Mouse (Mus musculus) retina, embryonic 14.5 days (tissue): ENCODE data around the gene Acer3.
A peak's percentile ranks its signal among the peaks of the same experiment; 100 is the strongest.

Experiments used
- DNase-seq: peaks from one replicate; pipeline ENCODE4 v3.0.0-alpha.2; 2015; ENCODE audit warnings: low spot score

Gene Acer3

DNA sequence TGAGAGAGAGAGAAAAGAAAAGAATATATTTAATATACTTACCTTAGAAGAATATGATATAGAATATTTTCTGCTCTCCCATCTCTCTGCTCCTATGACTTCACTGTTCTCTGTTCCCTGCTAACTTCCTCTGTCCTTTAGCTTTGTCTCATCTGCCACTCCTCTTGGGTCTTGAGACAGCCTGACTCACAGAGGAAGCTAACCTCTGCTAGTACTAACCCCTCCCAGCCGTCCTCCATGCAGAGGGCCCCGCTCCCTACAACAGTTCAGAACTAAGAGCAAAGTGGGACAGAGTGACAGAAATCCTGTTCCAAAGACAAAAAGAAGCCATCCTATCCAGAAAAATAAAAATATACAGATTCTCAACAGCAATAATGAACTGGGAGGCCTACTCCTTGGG is at the start of gene Acer3:
Acer3 (minus strand) TSS at position 126 of the 400 bp plus-strand sequence.
- DNase-seq = no peak

DNA sequence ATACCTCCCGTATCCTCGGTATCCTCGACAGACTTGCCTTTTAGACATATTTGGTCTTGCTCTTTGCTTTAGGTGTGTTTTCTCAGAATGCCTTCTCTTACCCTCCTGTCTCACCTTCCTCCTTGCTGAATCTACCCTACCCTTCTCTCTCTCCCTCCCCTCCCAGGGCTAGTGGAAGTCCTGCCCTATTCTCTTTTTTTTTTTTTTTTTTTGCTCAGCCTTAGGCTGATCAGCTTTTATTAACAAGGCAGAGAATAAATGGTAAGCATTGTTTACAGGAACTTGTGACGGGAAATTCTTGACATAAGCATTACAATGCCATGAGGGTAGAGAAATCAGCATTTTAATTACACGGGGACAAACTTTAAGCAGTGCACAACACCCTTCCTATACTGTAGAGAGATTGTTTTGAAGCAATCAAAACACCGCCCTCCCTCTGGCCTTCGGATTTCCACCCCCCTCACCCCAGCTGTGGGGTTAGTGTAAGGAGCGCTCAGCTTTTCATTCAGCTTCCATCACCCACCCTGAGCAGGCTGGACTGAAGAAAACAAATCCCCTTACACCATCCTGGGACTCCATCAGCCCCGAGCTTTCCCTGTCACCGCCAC is 48.9 kb upstream of the Acer3 start:
- DNase-seq = no peak

DNA sequence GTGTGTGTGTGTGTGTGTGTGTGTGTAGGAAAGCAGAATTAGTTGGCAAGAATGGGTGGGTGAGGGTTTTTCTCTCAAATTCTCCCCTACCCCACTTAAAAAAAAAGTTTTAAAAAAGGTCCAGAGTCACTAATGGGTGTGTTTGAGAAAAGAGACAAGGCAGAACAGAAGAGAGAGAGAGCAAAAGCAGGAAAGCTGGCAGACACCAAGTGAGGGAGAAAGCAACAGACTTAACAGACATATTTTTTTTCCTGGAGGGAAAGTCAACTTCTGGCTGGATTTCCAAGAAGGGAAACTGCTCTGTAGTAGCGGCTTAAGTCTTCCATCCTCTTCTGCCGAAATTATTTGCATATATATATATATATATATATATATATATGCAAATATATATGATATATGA is 40.7 kb upstream of the Acer3 start:
- DNase-seq = no peak

DNA sequence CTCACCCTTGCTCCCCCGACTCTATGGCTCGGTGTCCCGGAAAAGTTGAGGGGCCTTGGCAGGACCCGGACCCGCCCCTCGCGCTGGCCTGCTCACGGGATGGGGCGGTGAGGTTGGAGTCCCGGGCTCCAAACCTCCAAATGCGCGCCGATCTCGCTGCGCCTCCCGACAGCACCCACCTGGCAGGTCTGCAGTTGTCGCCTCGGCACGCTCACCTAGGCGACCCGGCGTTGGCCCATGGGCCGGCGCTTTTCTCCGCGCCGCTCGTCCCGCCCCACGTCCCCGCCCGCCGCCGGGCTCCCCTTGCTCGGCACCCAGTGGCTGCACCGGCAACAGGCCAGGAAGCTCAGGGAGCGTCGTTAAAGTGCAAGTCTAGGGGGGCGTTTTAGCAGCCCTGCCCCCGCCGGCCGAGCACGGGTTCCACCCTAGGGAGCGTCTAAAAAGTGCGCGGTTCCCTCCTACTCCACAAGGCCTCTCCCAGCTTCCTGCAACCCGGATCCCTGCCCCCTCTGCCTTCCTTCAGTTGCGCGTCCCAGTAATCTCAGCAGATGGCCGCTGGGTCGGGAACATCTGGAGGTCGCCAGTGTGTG is 40.1 kb upstream of the Acer3 start, which contains the start of gene Tsku:
Tsku (minus strand) TSS at position 266 of the 590 bp plus-strand sequence.
- DNase-seq = peak; percentile 97

DNA sequence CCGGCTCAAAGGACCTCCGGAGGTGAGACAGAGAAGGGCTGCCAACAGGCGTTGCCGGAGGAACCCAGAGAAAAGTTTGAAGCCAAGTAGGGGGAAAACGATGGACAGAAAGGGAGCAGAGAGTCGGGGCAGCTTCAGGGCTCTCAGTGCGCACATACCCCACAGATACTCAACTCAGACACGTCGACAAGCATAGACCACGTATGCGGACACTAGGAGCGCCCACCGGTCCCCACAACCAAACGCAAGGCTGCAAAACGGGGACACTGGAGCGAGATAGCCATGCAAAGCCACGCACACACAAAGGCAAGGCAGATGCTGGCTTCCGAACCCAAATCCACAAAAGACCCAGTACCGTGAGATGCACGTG is 39.6 kb upstream of the Acer3 start:
- no peak for DNase-seq

DNA sequence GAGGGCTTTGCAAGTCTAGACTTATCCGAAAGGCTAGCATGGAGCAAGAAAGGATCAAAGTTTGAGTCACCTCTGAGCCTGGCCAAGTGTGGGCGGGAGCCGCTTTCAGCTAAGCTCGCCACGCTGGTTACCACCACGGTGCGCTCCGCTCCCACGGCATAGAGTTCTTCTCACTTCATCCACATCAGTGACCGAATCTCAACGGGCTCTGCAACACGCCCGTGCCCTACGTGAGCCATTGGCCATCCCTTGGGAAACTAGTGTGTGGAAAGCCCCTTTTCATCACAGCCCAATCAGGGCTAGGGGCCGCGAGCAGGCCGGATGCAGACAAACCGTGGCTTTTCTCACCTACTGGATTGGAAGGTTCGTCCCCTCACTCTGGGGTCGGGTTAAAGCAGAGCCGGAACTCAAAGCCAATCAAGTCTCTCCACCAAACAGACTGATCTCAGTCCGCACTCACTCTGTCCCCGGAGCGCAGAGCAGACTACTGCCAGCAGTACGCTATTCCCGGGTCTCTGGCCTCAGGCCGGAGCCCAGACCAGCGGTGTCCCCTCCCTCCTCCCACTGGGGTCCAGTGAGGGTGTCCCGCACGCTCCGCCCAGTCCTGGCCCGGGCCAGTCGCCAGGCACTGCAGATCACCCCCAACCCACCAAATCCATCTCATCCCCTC is 39.1 kb upstream of the Acer3 start:
- peak; percentile 74 for DNase-seq

DNA sequence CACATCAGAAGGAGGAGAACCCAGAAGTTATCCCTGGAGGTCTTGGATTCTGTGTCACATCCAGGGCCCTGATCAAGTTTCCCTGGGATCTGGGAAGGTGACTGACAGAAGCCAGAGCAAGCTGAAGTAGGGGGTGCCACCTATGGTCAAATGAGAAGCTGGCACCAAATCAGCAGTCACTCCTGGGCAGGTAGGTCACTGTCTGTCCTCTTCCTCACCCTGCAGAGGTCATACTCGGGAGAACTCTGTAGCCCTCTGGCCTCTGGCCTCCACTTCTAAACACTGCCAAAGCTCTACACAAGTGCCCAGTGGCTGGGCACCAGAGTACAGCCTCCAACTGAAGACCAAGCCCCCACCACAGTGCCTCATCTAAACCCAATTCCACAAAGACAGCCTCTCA is 37.0 kb upstream of the Acer3 start:
- no peak for DNase-seq

DNA sequence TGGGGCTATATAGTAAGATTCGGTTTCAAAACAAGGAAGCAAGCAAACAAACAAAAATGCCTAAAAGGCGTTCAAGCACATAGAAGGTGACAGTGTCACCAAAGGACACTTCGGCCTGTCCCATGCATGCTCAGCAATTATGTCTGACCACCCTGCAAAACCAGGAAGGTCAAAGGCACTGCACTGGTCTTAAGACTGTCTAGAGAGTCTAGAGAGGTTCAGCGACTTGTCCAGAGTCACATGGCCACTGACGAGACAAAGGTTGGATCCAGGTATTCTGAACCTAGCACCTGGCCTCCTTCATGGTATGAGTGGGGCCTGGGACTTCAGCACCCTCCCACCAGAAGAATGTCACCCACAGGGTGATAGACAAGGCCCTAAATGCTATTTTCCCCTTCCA is 36.3 kb upstream of the Acer3 start:
- DNase-seq = no peak

DNA sequence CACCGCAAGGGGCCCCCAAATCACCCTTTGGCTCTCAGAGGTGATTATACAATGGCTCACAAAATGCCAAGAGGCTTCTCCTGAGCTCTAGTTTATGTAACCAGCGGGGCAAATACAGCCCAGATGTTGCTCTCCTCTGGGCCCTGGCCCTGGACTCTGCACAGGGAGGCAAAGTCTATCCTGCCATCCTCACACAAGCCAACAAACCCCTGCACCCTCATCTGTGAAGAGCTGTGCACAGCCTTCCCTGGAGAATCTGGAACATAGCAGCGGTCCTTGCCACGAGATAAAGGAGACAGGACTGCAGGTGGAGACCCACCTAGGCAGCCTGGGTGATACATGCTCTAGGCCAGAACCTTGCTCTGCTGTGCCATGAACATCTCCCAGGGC is 33.9 kb upstream of the Acer3 start:
- DNase-seq = no peak

DNA sequence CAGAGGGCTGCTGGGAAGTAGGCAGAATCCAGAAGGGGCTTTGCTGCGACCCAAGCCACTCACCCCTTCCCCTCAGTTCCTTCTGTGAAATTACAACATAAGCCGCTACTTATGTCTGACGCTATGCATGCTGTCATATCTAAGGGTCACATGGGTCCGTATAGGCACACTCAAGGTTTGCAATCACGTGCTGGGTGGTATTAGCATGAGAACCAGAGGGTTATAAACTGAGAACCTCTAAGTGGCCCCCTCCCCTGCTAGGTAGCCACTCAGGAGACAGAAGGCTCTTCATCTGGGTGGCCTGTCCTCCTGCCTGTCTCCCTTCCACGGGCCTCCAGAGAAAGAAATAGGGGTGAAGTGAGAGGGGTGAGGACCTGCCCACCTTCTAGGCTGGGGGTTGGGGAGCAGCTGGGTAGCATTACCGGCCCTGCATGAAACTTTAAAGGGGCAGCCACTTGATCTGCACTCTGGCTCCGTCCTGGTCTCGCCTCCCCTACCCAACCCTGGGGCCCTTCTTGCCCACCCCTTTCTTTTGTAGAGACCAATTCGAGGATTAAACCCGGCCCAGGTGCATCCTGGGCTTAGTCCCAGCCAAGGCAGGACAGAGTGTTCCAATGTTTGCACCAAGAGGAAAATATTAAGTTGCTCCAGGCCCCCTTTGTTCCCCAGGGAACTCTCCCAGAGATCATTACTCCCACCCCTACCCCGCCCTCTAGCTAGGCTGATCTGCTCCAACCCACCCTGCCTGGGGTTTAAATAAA is 33.3 kb upstream of the Acer3 start:
- DNase-seq = peak; percentile 43

DNA sequence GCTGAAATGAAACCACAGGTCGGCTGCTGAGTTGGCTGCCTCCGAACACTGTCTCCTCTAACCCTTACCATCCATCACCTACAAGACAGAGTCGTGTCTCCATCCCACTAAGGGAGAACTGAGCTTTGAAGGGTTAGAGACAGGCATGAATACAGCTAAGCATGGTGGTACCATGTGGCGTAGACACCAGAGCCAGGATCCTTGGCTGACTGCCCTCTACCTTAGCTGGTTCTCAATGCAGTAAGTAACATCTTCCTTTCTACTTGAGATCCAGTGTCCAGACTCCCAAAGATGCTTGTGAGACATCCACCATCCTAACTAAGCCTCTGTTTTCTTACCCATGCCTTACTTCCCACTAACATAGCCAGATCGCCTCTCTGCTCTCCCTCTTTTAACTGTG is 32.6 kb upstream of the Acer3 start:
- no peak for DNase-seq

DNA sequence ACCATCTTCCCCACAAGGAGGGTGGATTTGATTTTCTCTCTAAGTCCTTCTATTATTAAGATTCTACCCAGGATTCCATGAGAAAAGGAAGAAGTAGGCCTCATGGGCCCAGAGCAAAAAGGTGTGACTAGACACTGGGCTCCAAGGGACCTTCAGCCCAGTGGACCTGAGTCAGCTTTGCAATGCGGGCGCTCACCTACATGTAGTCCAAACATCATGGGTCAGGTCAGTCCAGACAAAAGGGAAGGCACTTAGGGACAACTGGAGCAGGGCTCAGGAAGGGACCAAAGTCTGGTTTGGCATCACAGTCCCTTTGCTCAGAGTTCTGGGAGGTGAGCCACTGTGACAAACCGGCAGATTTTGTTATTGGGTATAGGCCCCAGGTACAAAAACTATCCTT is 30.5 kb upstream of the Acer3 start:
- no peak for DNase-seq

DNA sequence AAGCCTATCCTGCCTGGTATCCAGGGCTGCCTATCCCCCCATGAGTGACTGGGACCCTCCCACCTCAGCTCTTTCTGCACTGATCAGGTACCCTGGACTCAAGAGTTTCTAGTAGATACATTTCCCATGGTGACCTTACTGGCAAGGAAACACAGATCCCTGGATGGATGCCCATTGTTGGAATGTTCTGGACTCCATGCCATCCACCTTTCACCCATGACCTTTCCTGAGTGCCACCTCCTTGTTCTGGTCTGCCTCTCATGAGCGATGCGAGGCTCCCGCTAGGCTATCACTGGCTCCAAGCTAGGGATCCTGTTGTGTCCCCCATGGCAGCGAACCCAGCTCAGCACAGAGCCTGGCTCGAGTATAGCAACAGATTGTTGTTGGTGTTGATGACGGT is 28.8 kb upstream of the Acer3 start:
- DNase-seq = no peak

DNA sequence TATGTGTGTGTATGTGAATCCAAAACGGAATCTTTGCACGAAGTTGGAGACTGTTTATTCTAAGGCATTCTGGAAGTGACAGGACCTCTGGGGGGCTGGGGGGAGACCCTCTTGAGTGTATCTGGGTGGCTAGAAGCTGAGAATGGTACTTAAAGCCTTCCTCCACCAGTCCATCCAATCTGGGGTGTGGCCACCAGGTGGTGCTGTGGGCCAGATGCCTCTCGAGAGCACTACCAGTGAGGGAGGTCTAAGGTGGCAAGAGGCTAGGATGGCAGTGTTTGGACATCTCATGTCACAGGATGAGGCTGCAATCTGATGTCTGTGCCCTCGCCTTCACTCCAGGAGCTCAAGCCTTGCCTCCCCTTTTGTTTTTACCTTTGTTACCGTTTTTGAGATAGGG is 28.1 kb upstream of the Acer3 start:
- DNase-seq = peak; percentile 91

DNA sequence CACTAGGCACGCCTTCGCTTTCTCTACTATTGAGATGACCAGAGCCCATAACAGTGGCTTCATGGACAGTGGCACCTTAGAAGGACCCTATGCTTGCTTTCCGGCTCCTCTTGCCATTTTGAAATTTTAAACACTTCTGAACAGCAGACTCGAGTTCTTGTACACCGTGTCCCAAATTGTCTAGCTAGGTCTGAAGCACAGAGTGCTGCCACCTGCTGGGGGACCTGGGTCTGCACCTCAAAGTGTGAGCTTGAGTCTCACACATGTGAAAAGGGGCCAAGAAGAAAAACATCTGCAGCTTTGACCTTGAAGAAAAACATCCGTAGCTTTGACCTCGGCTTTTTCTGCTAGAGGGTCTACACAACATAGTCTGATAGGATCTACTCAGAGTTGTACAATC is 27.0 kb upstream of the Acer3 start:
- DNase-seq = peak; percentile 79

DNA sequence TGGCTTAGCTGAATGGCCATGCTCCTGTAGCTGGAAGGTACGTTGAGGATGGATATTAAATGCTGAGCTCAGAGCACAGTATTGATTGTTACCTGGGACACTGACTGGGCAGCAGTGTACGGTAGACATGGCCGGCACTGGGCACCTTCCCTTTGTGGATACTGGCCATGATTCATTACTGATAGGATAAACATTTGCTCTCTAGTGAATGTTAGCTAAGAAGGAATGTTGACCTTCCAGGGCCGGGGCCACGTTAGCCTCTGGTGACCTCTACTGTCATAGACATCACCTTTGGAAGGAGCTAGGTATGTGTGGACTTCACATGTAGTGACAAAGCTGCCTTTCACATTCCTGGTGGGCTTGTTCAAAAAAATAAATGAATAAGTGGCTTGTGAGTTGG is 26.5 kb upstream of the Acer3 start:
- no peak for DNase-seq

DNA sequence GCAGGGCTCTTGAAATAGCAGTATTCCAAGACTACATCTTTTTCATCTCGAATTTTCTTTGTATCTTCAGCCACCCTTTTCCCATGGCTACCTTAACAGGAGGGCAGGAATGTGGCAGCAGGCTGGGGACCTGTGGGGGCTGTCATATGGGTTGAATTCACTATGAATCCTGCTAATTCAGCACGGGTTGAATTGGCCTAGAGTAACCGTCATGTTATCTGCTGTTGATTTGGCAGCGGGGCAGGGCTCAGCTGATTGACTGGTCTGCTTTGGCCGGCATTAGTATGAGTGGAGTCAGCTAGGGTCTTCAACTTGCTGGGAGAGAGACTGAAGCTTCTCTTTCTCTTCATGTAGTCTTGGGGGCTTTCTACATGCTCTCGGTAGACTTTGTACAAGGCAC is 24.0 kb upstream of the Acer3 start:
- no peak for DNase-seq

DNA sequence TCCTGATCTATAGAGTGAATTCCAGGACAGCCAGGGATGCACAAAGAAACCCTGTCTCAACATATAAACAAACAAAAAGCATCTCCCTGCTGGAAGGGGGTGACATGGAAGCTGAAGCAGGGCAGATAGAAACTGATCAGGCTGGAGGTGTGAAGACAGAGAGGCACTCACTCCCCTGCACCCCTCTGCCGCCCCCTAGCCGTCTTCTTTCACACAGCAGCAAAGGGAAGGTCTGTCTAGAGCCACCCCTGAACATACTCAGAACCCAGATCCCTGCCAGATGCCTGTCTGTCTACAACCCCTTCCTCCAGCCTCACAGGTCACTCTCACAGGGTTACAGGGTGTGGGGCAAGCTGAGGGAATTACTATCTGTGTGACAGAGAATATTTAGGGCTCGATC is 23.4 kb upstream of the Acer3 start:
- DNase-seq = peak; percentile 41

DNA sequence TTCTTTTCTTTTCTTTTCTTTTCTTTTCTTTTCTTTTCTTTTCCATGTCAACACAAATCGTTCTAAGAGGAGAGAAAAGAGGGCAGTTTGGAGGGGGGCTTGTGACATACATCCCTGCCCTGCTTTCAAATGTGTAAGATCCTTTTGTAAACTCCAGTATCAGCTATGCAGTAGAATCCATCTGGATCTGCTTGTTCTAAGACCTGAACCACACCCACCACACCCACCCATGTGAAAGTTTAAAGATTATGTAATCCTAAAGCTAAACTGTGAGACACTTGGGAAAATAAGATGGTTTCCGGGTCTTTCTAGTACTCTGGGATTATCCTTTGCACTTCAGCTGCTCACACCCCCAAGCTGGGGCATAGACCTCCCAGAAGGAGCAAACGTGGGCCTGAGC is 21.2 kb upstream of the Acer3 start:
- DNase-seq = no peak

DNA sequence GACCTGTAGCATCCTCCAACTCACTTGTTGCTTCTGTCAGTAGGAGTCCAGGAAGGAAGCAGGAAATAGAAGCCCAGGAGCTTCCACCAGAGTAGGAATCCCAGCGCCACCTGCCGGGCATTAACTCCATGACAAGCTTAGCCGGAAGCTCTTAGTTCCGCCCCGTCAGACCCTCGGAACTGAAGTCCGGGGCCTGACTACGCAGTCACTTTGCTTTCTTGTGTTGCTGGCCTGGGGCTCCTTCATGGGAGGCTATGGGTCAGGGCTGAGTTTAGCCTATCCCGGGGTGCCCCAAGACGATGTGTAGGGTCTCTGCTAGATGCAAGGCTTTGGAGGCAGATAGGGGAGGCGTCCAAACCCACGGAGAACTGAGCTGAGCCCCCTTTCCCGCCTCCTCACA is 20.5 kb upstream of the Acer3 start:
- peak; percentile 98 for DNase-seq

DNA sequence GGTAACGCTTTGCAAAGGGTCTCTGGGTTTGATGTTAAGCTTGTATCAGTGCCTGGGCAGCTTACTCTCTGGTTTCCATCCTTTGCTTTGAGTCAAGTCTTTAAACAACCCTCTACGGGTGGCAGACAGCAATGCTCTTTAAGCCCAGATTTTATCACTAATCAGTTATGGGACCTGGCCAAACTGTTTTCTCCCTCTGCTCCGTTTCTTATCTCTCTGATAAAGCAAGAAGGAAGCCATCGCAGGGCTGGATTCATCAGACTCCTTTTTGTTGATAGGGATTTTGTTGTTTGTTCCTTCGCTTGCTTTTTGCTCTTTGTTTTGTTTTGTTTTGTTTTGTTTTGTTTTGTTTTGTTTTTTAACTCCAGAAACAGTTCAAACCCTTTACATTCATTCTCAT is 19.3 kb upstream of the Acer3 start:
- DNase-seq = no peak

DNA sequence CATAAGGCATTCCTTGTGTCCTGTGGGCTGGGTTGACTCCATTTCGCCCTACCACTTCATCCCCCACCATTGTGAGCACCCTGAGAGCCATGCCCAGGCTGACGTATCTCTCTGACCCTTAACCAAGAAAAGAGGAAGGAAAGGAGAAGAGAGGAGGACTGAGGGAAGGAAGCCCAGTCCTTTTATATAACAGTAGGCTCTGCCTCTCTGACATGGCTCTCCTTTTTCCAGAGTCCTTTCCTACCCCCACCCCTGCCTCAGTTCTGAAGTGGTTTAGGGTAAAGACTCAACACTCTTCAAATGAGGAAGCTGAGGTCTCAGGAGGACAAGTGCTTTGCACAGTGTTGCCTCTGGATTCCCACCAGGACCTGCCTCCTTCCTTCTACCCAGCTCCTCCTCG is 13.0 kb upstream of the Acer3 start:
- no peak for DNase-seq

DNA sequence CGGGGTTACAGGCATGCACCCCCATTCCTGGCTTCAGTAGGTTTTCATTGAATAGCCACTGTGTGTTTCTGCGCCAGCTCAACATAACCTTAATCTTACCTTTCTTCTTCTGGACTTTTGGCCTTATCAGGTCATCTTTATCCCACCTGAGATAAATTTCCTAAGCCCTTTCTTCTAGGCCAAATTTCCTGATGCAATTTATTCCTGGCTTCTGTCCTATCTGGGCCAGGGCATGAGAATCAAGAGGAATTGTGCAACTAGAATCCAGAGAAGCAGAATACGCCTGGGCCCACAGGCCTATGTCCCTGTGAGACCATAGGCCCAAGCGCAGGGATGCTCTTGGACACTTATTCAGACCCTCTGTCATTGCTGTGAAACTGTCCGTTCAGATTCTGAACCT is 12.5 kb upstream of the Acer3 start:
- no peak for DNase-seq
